Mouse (Mus musculus) v-Abl transformed pro-B cells (cell line): ENCODE data around the gene Cdh23.

Source experiments
- in situ Hi-C, 2 experiments: fragments of 400-800 bp; cut with MboI; formaldehyde crosslinking; loops; one replicate each; pipeline ENCODE4 v1.15.1; 2025; ENCODE audit not compliant: unreplicated experiment in 2 of 2

Cdh23 gene

GRCm38 (mm10) chr10:60256088-60256487, 440.2 kb downstream of the Cdh23 start:
- in situ Hi-C loops, result no loop called here
